Mouse (Mus musculus): ENCODE data around the gene Mok. TPM values are rescaled to one million over a fixed set of nuclear protein-coding genes. Genes with fewer than 3 reads are reported as not detected.

Mok gene
- 0.12 and 0.56 TPM in 2 replicates for polyA plus RNA-seq (2012; rRNA removed; ENCODE audit: low replicate concordance)

DNA sequence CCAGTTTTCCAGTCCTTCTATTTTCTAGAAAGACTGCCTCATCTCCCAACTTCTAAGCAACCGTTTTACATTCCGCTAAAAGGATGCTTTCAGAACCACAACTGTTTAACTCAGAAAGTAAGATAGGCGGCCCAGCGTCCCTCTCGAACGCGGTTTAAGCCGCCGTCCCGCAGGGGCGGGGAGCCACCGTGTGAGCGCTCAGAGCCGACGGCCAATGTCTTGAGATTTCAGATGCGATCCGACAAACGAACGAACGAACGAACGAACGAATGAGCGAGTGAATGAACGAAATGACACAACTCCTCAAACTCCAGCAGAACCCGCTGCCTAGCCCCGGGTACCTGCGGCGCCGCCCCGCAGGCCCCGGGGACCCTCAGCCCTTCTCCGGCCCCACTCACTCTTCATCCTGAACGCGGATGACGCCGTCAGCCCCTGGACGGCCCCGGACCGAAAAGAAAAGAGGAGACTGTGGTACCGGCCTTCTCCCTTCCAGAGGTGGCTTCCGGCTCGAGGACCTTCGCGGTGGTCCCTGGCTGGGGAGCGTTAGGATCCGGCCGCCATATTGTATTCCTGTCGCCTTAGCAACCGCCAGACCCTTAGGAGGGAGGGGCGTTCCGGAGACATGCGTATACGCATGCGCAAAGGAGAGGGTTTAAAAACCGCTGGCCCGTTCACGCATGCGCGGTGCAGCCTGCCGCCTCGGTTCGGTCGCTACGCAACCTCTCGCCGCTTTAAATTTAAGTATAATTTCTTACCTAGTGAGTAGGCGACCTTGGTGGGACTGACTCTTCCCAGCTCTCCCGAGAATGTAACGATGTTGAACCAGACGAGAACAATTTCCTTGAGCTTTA lies at the start of gene Mok:
Mok (minus strand) TSS at position 592 of the 851 bp plus-strand sequence.

DNA sequence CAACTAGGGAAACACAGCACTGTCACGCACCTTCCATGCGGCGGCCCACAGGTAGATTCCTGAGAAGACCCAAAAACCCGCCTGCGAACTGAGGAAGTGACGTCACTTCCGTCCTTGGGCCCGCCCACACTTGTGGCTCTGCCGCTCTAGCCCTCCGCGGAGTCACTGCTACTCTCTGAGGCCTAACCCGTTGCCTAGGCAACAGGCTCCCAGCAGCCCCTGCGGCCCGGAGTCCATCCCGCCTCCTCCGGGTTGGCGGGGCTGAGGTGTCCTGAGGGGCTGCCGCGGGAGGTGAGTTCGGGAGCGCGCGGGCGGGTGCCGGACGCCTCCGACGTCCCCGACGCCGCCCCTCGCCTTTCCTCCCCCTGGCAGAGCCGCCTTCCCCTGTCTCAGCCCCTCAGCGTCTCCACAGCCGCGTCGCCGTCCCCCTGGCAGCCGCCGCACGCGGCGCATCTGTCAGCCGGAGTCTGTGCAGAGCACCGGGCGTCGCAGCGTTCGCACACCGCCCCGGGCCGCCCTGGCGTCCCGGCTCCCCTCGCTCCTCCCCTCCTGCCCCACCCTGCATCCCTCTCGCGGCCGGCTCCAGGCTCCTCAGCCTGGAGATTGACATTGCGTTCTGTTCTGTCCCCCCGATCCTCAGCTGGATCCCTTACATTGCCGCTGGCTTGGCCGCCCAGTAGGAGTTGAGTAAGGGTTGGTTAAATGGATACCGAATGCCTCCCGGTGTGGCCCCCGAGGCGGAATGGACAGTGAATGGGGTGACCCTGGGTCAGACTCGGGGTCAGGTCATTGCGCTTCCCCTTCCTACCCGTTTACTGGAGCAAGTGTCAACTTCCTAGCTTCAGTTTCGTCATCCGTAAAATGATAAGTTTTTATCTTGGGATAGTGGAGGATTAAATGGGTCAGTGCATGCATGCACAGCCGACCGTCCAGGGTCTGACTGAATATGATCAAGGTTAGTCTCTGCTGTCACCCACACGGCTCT lies 48.6 kb upstream of the Mok start, which contains the start of the genes Cinp and Tecpr2:
Cinp (minus strand) TSS at position 110 of the 985 bp plus-strand sequence.
Tecpr2 (plus strand) TSS at position 229 of the 985 bp plus-strand sequence.

GRCm38 (mm10) chr12:110850010-110850928 lies 9.5 kb upstream of the Mok start, which contains the start of gene Zfp839:
Zfp839 (plus strand) TSS chr12:110850253.

Other genes starting within 250 kb of the Mok start
- gene Dync1h1, start 239.5 kb downstream of the Mok start, polyA plus RNA-seq (2012; rRNA removed; ENCODE audit: low replicate concordance): 174 TPM in 2 replicates
- not detected in 2 replicates for gene 1700001K19Rik, start 158.3 kb downstream of the Mok start, polyA plus RNA-seq (2012; rRNA removed; ENCODE audit: low replicate concordance)
- 9.4 and 10.4 TPM in 2 replicates for gene Hsp90aa1, start 138.2 kb downstream of the Mok start, polyA plus RNA-seq (2012; rRNA removed; ENCODE audit: low replicate concordance)
- 9.4 and 16.7 TPM in 2 replicates for gene Wdr20, start 103.0 kb downstream of the Mok start, polyA plus RNA-seq (2012; rRNA removed; ENCODE audit: low replicate concordance)
- gene Zfp839, start 9.3 kb upstream of the Mok start, polyA plus RNA-seq (2012; rRNA removed; ENCODE audit: low replicate concordance): 2.6 and 5.6 TPM in 2 replicates
- gene Cinp, start 48.2 kb upstream of the Mok start, polyA plus RNA-seq (2012; rRNA removed; ENCODE audit: low replicate concordance): 21.3 and 29.5 TPM in 2 replicates
- 1.4 and 4.4 TPM in 2 replicates for gene Tecpr2, start 48.3 kb upstream of the Mok start, polyA plus RNA-seq (2012; rRNA removed; ENCODE audit: low replicate concordance)
- gene Ankrd9, start 138.1 kb upstream of the Mok start, polyA plus RNA-seq (2012; rRNA removed; ENCODE audit: low replicate concordance): 183 and 263 TPM in 2 replicates
- gene Rcor1, start 198.4 kb upstream of the Mok start, polyA plus RNA-seq (2012; rRNA removed; ENCODE audit: low replicate concordance): 3.6 and 5.0 TPM in 2 replicates